Mouse (Mus musculus) lung, adult 2 months (tissue): ENCODE data around the gene Nav1.

Experiments used
- CTCF ChIP-seq: fragments of 200-500 bp; IDR thresholded peaks from 2 replicates; pipeline ENCODE4 v1.5.1; 2011; ENCODE audit warnings: mild to moderate bottlenecking, low read length, control low read depth; ENCODE audit not compliant: insufficient read depth
- POLR2A ChIP-seq: fragments of 200-500 bp; IDR thresholded peaks from 2 replicates; pipeline ENCODE4 v1.6.1; 2011; ENCODE audit warnings: low read depth, mild to moderate bottlenecking, control low read depth, low read length, borderline replicate concordance; ENCODE audit errors: extremely low read depth

- no peak for TF ChIP-seq POLR2A
- no peak for TF ChIP-seq CTCF
Measured at GRCm38 (mm10) chr1:135542841-135543810, 64.0 kb downstream of the Nav1 start.
